Mouse (Mus musculus): ENCODE data around the gene Cdkn2aipnl.
A peak's percentile ranks its signal among the peaks of the same experiment; 100 is the strongest.

Cdkn2aipnl gene

DNA sequence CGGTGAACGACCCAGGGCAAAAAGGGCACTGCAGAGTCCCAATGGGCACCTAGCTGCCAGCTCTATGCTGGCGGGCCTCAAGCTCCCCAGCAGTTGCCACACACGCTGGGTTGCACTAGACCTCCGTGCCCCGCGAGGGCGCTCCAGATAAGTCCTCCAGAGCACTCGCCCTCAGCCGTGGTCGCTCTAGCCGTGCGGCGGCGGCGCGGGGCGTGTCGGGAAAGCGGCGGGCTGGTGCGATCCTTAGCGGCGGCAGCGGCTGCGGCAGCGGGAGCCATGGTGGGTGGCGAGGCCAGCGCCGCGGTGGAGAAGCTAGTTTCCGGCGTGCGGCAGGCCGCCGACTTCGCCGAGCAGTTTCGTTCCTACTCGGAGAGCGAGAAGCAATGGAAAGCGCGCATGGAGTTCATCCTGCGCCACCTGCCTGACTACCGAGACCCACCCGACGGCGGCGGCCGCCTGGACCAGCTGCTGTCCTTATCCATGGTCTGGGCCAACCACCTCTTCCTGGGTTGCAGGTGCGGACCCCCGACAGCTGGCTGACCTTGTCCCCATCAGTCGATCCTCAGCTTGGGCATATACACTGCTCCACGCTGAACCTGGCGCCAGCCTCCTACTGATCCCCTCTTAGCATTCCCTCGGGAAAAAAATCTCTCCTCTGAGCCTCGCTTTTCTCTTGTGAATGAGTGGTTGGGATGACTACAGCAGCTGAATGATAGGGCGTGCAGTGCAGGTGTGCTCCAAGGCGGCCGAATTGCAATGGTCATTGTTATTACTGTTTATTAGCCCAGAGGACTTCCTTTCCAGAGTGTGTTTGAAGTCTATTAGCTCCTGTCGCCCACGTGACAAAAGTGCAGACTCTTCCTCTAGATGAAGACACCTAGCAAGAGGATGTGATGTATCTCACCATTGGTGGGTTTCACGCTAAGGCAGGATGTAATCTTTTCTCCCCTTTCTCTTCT is at the start of gene Cdkn2aipnl:
TSS of gene Cdkn2aipnl (plus strand) at position 219 of the 959 bp plus-strand sequence.
- DNase-seq: peak; percentile 98

GRCm38 (mm10) chr11:51917951-51918350 is 49.5 kb upstream of the Cdkn2aipnl start:
- no peak for DNase-seq

DNA sequence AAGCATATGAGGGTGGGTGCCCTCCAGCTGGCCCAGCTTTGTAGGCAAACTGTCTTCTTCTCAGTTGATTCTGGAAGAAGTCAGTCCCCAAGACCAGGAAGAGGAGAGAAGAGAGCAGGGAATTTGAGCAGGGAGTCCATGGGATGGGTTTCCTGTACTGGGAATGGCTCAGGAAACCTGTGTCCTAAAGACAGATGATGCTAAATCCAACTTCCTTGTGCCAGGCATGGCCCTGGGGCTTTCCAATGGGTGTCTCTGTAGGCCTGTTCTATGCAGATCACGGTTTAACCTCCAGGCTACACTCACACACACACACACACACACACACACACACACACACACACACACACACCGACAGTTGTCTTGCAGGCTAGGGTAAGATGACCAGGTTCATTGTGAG is 48.9 kb upstream of the Cdkn2aipnl start:
- DNase-seq: no peak

DNA sequence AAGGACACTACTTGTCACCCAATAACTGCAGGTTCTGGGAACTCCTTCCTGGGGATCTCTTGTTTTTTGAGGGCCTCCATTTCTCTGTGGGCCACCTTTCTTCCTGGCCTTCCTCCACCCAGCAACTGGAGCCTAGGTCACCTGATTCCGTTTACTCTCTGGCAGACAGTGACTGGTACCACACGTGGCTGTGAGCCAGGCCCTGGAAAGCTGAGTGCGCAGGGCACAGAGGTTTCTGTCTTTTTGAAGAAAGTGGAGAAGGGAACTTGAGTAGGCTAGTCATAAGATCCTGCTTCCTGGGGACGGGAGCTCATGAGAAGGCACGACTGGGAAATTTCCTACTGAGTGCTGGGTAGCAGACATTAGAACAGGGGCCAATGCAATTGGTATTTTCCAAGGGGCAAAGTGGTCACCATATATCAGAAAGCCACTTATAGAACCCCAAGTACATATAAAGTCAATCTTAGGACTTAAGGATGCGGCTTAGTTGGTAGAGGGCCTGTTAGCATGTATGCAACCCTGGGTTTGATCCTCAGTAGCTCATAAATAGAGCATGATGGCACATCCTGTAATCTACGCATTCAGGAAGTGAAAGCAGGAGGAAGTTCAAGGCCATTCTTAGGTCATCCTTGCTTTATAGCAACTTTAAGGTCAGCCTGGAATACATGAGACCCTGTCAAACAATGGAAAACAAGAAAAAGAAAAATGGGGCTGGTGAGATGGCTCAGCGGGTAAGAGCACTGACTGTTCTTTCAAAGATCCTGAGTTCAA is 45.9 kb upstream of the Cdkn2aipnl start:
- no peak for DNase-seq

DNA sequence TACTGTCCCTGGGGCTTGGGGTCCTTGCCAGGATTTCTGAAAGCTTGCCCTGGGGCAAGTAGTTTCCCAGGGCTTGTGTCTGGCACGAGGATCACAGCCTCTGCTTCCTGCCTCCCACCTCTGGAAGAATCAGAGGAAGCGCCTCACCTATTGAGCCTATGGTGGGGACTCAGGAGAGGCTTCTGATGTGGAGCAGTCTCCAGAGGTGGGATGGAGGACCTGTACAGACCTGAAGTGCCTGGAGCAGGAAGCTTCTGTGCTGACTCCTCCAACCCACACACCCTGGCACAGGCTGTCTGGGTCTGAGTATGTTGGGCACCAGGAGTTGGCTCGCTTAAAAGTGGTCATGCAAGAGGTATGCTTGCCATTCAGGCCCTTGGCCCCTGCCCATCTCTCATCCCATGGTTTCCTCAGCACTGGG is 45.0 kb upstream of the Cdkn2aipnl start:
- no peak for DNase-seq

GRCm38 (mm10) chr11:51925595-51925994 is 41.9 kb upstream of the Cdkn2aipnl start:
- no peak for DNase-seq

- no peak for DNase-seq
These were observed 41.1 kb upstream of the Cdkn2aipnl start for GRCm38 (mm10) chr11:51926385-51926784.

DNA sequence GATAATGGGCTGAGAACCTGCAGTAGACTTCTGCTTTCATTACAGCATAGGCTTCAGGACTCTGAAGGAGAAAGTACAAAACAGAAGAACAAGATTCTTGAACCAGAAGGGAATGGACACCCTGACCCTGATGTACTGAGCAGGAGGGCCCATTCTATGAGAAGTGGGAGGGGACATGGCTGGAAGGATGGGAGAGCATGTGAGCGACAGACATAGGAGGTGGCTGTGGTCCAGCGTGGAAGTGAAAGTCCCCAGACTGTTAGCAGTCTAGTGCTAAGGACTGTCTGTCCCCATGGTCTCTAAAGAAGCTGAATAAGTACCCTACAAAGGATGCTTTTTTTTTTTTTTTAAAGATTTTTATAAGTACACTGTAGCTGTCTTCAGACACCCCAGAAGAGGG is 40.4 kb upstream of the Cdkn2aipnl start:
- DNase-seq: no peak

- DNase-seq: no peak
These were observed 36.3 kb upstream of the Cdkn2aipnl start for GRCm38 (mm10) chr11:51931138-51931537.

DNA sequence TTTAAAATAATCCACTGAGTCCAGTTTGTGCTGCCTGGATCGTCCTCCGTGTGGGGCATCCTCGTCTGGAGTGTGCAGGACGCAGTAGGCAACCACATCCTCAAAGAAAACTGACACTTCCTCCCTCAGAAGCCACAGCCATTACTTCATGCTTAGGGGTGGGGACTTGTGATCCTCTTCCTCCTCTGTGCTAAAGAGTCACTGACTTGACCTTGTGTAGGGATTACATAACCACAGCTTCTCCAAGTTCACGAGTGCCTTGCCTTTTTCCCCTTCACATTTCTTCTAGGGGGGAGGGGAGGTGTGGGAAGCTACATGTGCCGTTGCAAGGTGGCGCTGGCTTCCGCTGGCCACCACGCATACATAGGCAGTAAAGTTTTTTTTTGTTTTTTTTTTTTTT is 35.7 kb upstream of the Cdkn2aipnl start:
- DNase-seq: no peak

DNA sequence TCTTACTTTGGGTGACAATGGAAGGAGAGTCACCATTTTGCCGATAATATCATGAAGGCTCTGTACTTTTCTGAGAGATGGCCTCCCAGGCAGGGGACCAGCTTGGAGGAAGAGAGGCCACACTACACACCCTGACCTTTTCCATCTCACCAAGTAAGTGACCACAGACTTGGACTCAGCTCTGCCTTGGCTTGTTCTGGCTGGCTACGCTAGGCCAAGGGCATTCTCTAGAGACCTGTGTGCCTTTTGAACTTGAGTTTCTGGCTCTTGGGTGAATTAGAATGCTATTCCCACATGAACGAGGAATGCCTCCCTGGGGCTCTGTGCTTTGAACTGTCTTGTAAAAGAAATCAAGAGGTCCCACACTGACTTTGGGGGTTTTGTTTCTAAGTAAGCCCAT is 33.2 kb upstream of the Cdkn2aipnl start:
- DNase-seq: no peak

GRCm38 (mm10) chr11:51935636-51936434 is 31.6 kb upstream of the Cdkn2aipnl start:
- no peak for DNase-seq

GRCm38 (mm10) chr11:51937361-51937781 is 30.1 kb upstream of the Cdkn2aipnl start:
- DNase-seq: no peak

DNA sequence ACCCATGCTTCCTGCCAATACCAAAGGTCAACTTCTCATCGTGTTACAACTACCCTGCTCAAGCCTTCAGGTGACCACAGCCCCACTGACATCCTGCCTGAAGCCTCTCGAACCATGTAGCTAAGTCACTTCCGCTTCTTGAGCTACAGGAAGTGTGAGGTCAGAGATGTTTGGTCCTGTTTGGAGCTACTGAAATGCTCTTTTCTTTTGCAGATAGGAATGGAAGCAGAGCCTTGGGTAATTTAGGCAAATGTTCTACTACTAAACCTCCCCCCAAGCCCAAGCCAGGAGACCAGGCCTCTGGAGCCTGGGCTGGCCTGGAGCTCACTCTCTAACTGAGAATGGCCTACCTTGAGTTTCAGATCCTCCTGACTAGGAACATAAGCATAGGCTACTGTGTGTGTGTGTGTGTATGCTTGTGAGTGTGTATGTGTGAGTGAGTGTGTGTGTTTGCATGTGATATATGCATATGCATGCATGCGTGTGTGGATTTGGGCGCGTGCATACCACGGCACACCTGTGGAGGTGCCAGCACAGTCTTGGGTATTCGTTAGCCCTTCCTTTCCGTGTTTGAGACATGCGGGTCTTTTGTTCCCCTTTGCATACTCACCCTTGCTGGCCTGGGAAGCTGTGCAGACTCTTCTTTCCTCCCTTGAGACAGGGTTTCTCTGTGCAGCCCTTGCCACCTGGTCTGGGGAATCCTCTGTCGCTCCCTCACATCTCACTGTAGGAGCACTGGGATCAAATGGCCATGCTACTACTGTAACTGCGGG is 28.5 kb upstream of the Cdkn2aipnl start:
- no peak for DNase-seq

GRCm38 (mm10) chr11:51939590-51939955 is 27.9 kb upstream of the Cdkn2aipnl start:
- no peak for DNase-seq

DNA sequence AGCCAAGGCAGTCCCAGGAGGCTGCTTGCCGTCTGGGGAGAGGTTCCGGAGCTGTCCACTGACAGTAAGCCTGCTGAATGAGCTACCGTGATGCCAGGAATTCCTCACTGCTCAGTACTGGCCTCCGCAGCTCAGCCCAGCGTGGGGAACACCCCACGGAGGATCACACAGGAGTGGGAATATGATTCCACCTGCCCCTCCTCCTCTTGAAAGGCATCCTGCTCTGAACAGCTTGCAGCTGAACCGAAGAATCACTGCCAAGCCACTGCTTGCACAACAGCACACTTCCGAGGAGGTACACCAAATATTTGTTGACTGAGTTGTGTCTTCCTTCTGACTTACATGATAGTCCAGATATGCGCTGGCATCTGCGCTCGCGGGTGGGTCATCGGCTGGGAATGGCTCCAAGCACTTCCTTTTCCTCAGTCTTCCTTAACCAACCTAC is 26.9 kb upstream of the Cdkn2aipnl start:
- DNase-seq: no peak

DNA sequence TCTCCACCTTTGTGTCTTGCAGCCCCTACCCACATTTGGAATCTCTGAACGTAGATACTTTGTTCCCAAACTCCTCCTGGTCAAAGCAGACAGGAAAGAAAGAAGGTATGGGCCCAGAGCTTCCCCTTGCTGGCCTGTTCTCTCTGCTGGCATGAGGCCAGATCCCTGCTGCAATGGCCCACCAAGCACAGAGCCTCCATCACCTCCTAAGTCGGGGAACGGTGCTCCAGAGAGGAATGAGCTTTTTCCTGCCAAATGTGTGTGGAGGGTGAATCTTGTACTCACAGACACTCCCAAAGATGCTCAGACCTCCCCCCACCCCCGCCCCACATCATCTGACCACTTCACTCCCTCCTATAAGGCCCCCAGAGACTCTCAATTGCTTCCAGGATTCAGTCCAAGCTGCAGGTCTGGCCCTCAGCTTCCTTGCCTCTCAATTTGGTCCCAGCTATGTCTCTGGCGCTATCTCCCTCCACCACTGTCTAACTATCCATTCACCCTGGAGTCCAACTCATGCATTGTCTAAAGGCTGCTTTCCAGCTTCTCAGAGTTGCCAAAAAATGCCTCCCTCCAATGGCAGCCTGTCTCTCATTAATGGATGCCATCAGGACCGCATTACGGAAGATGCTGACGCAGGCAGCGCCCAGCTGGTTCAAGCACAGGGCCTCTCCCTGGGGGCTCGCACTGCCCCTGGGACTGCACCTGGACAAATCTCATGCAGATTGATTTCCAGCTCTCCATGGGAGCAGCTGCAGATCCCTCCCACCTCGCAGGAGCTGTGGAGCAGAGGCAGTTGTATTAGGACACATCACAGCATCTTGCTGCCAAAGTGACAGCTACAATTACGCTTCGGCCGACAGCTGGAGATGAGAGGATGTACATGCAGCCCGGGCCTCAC is 24.6 kb upstream of the Cdkn2aipnl start:
- DNase-seq: peak; percentile 6

- DNase-seq: no peak
These were observed 24.0 kb upstream of the Cdkn2aipnl start for GRCm38 (mm10) chr11:51943500-51943841.

DNA sequence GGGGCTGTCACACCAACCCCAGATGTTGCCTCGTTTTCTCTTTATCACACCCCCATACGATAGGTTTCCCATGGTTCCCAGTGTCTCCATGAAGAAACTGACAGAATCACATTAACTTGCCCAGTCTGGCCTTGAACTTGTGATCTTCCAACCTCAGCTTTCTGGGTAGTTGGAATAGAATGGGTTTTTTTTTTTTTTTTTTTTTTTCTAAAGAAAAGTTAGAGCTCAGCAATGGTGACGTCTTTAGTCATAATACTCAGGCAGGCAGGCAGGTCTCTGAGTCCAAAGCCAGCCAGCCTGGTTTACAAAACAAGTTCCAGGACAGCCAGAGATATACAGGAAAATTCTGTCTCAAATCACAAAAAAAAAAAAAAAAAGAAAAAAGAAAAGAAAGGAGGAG is 23.2 kb upstream of the Cdkn2aipnl start:
- DNase-seq: no peak

DNA sequence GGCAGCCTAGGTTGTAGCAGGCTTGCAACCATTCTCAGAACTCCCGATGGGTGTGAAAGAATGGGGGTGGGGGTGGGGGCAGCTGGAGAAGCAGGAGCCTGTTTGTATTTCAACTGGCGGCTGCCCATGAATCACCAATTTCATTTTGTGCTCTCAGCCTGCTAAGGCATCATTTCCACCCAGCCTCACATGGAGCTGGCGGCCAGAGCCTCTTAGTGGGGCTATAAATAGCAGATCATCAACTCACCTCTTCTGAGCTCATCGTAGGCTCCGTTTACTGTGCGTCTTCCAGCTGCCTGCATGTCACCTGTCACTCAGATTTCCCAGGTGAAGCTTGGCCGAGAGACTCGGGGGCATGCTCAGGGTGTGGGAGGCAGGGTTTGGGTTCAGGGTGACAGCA is 21.9 kb upstream of the Cdkn2aipnl start:
- no peak for DNase-seq

DNA sequence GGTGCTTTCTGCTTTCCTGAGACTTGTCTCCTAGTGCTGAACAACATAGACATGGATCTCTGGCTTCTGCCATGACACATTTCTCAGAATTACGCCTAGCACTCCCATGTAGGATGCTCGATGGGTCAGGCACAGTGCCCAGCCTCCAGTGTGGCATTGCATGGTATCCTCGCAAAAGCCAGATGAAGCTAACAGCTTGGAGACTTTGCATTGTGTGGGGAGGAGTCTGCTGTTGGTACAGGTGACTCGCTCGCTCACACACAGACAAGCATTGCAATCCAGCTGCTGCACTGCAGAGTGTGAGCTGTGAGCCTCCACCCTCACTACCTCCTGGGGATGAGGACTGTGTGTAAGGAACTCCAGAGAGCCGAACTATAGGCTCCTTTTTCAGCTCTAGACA is 21.3 kb upstream of the Cdkn2aipnl start:
- no peak for DNase-seq
